Mouse (Mus musculus) gastrocnemius, postnatal 25 days (tissue): ENCODE measurements at regions not wholly inside any gene's neighbourhood (a gene's known extent, or its start where the extent isn't known, plus 50 kb on each side); places are given as distances from the start of the nearest gene placed in this dataset.
"Not testable (repeated sequence)": the region's sequence is repeated elsewhere in the genome, so short reads cannot be mapped to it uniquely, and the experiment has no call there.

ENCODE experiments used
- DNase-seq: peaks from one replicate; pipeline ENCODE4 v3.0.0; 2022

DNA sequence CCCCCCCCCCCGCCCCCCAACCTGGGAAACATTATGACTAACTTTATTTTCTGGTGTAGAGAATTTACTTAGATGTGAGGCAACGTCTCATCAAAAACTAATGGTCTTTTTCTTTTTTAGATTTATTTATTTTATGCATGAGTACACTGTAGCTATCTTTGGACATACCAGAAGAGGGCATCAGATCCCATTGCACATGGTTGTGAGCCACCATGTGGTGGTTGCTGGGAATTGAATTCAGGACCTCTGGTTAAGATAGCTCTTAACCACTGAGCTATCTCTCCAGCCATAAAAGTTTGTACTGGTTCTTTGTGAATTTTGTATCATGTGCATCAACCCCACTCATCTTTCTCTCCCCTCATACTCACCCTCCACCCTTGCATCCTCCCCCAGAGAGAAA, 847.3 kb downstream of the Robo1 start:
- no peak for DNase-seq

DNA sequence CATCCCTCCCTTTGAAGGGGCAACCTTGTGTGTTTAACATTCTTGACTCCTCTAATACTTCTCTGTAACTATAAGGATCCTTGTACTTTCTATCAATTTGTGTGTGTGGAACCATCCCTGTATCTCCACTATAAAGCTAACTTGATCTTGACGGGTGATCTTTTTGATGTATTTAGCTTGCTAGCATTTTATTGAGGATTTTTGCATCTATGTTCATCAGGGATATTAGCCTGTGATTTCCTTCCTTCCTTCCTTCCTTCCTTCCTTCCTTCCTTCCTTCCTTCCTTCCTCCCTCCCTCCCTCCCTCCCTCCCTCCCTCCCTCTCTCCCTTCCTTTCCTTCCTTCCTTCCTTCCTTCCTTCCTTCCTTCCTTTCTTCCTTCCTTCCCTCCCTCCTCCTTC, 819.8 kb downstream of the Robo1 start:
- DNase-seq, result not testable (repeated sequence)

DNA sequence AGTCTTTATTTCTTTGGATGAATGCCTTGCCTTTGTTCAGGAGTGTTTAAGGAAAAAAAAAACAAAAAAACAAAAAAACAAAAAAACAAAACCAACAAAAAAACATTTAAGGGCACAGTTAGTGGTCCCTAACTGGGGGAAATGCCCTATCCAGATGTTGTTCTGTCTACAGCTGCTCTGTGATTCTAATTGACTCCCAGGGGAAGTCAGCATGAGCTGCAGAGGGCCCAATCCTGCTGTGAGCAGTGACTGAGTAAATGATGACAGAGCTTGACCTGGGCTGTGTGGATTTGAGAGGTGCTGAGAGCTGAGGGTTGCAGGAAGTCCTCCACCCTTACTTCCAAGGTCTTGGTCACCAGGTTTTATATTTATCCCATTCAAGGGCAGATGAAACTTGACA, 812.5 kb downstream of the Robo1 start:
- DNase-seq, result no peak

DNA sequence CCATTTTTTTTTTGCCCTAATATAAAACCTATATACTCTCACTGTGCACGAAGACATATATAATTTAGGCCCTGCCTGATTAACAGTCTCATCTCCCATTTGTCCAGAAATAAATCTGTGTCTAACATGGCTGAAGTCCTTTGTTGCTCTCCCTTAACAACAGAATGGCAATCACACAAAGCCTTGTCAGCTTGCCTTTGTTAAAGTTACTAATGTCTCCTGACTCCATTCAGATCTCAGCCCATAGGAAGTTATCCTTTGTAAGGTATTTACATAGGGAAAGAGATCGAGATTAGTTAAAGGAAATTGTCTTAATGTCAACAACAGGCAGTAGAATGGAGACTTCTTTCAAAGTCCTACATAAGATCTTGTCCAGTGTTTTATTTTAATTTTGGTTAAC, 809.2 kb downstream of the Robo1 start:
- no peak for DNase-seq

DNA sequence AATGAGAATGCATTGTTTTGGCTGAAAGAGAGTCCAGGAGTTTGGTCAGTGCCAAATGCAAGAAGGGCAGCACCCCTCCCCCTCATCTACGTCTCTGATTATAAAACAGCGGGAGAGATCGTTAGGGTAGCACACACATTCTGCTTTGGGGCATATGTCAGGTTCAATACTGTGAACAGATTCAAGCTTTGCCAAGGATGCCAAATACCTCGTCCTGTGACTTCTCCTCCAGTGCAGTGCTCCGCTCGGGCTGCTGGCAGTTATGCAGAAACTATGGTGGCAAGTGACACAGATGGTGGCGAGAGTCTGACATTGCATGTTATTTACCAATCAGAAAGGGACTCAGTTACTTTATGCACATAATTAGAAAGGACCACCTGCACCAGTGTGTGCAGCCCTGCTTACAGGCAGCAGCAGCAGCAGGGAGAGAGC, 799.9 kb downstream of the Robo1 start:
- no peak for DNase-seq

DNA sequence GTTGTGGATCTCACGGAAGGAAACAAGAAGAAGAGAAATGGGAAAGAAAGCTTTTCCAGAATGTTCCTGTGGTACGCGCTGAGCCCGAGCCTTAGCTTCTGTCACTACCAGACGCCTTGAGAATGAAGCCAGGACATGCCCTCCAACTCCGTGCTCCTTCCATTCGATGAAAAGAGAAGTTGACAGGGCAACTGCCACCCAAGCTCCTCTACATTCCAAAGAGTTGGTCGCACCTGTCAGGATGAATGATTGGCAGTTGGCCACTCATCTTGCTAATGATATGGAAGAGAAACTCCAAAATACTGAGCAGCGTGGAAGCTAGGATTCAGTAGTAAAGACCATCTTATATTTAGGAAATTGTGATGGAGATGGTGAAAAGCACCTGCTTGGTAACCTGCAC, 799.5 kb downstream of the Robo1 start:
- no peak for DNase-seq

DNA sequence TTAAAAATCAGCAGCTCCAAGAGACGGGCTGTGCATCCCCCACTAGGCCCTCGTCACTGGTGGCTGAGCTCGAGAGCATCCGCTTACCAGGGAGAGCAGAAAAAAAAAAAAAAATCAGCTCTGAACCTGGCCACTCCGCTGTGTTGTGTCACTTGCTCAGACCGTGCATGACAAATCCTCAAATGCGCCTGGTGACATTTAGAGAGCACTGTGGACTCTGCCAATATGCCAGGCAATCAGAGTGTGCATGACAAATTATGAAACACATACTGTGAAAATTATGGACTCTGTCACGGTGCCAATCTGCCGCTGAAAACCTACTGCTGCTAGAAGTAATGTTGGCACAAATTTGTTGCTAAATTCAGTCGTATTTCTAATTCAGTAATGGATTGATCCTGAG, 797.4 kb downstream of the Robo1 start:
- DNase-seq, result no peak

DNA sequence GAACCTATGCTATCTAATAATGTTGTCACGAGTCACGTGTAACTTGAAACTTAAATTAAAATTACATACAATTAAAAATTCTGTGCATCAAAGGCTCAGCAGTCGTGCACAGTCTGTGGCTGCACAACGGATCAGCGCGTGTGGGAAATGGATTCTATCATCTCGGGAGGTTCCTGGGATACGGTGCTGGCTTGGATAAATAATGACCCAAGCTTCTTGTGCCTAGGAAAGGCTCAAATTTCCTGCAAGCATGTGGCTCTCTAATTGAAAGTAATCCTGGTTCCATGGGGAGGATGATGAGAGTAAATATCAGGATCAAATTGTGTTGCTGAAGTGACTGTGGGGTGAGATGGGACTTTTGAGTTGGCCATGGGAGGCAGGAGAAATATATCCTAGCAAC, 792.2 kb downstream of the Robo1 start:
- no peak for DNase-seq

DNA sequence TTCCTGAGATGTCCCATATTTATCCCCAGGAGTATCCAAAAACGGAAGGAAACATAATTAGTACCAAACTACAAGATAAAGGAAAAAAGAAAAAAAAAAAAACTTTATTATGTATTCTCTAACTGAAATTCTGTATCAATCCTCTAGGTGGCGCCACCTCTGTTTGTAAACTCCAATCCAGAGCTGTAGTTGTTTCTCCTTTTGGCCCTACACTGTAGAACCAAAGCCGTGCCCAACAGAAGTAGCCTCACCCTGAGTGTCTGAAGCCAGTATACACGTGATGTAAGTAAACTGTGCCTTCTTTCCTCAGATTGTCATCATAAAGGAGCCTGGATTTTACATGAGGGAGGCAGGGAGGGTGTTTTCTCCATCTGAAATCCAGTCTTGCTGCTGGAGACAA, 790.7 kb downstream of the Robo1 start:
- no peak for DNase-seq

DNA sequence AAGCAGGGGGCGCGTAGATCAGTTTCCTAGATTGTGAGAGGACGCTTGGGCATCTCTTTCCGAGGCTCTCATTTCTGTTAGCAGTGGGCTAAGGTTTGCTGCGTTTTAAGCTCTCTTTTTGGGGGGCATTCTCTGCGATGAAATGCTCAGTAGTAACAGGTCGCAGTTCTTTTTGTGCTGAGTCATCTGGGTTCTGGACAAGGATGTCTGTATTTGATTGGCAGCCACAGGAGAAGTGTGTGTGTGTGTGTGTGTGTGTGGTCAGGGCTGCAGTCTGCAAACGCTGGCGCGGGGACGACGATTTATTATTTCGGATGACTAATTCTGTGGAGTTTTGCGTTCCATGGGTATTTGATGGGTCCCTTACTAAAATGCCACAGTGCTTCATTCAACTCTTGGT, 789.1 kb downstream of the Robo1 start:
- DNase-seq, result no peak

DNA sequence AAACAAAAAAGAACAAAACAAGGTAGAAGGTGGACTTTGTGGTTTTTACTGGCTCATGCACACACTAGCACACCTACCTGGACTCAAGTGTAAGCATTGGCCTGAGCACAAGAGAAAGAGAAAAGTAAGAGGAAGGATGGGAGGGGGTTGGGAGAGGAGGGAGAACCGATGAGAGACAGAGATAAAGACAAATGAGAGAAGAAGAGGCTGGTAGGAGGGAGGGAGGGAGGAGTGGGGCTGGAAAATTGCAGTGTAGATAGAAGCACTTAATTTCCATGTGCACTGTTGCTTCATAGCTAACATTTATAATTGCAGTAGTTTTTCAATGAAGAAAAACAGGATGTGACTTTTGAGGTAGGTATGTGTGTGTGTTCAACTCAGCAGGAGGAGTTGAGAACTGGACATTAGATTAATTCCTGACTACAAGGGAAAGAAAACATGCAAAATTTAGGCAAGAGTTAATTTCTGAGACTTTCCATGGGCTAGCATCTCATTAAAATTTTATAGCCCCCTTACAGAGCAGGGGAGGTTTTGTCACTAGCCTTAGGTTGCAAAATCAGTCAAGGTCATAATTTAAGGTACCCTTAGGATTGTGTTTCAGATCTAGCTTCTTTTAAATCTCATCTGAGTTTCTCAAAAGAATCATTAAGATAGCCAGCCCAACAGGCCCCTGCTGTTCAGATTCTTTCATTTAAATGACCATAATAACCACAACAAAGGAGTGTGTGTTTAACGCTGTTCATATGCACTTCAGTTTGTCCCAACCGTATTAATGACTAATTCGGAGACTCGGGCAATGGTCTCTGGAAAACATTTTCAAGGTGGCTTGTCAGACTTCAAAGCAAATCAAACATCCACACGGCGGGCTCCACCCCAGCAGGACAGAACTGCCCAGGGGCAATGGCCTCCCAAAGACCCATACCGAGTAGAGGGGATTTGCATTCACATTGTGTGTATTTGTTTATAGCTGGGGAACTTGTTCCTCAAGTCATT, 788.3 kb downstream of the Robo1 start:
- DNase-seq, result no peak
